Mouse (Mus musculus) liver, embryonic 14.5 days (tissue): ENCODE measurements at regions not wholly inside any gene's neighbourhood (a gene's known extent, or its start where the extent isn't known, plus 50 kb on each side); places are given as distances from the start of the nearest gene placed in this dataset.

Source experiments
- ATAC-seq: fragments of 200-750 bp; cut with Nextera tagmentation; 2 replicates; pipeline ENCODE4 v1.8.0; 2017; ENCODE audit warnings: moderate number of reproducible peaks, mild to moderate bottlenecking, moderate library complexity; ENCODE audit not compliant: insufficient read depth
- DNase-seq, 3 experiments: peaks; one replicate each; pipeline ENCODE4 v3.0.0-alpha.2; 2012 to 2013; ENCODE audit warnings: low read depth in 3 of 3, low spot score in 3 of 3
- H3K27ac ChIP-seq: fragments of 300-500 bp; sonication (generic); 2 replicates; pipeline ENCODE4 v1.5.1; 2014; ENCODE audit warnings: moderate library complexity, mild to moderate bottlenecking, control low read depth, inconsistent platforms
- H3K27me3 ChIP-seq: fragments of 300-500 bp; sonication (generic); 2 replicates; pipeline ENCODE4 v1.6.1; 2014; ENCODE audit warnings: mild to moderate bottlenecking, low read length, moderate library complexity; ENCODE audit not compliant: control insufficient read depth, insufficient read depth
- H3K36me3 ChIP-seq: fragments of 300-500 bp; sonication (generic); replicated peaks from 2 replicates; pipeline ENCODE4 v1.6.1; 2014; ENCODE audit warnings: low read depth; ENCODE audit not compliant: control insufficient read depth, insufficient read depth
- H3K4me1 ChIP-seq, 2 experiments: fragments of 200-500 bp in 1 of 2; fragments of 300-500 bp in 1 of 2; sonication (generic) in 1 of 2; replicated peaks; 2 replicates each; pipeline ENCODE4 v1.6.1; 2012 to 2014; ENCODE audit warnings: antibody characterized with exemption in 1 of 2, inconsistent platforms in 1 of 2, low read length in 1 of 2; ENCODE audit not compliant: control insufficient read depth in 2 of 2, insufficient read depth in 2 of 2
- H3K4me2 ChIP-seq: fragments of 300-500 bp; sonication (generic); 2 replicates; pipeline ENCODE4 v1.6.1; 2014; ENCODE audit warnings: low read depth, mild to moderate bottlenecking, control low read depth, moderate library complexity
- H3K4me3 ChIP-seq, 2 experiments: fragments of 200-500 bp in 1 of 2; fragments of 300-500 bp in 1 of 2; sonication (generic) in 1 of 2; 2 replicates each; pipeline ENCODE4 v1.5.1; 2012 to 2014; ENCODE audit warnings: low read depth in 2 of 2, low read length in 2 of 2, mild to moderate bottlenecking in 2 of 2, control low read depth in 1 of 2, inconsistent platforms in 1 of 2, moderate library complexity in 1 of 2; ENCODE audit not compliant: insufficient read depth in 1 of 2
- H3K9ac ChIP-seq: fragments of 300-500 bp; sonication (generic); replicated peaks from 2 replicates; pipeline ENCODE4 v1.6.1; 2014; ENCODE audit warnings: mild to moderate bottlenecking, control low read depth, moderate library complexity
- H3K9me3 ChIP-seq: fragments of 300-500 bp; sonication (generic); 2 replicates; pipeline ENCODE4 v1.6.1; 2016; ENCODE audit warnings: low read length, mixed read lengths; ENCODE audit not compliant: control insufficient read depth
- CTCF ChIP-seq: IDR thresholded peaks from 2 replicates; pipeline ENCODE4 v1.5.1; 2016; ENCODE audit warnings: antibody characterized with exemption, low read depth, control low read depth
- EP300 ChIP-seq: IDR thresholded peaks from 2 replicates; pipeline ENCODE4 v1.6.1; 2016; ENCODE audit warnings: antibody characterized with exemption, low read depth
- WGBS: fragments of 180-500 bp; shearing (Covaris S2); extraction: QIAGEN DNeasy Blood & Tissue Kit; methylation state at CpG from one replicate; pipeline ENCODE4 v1.1.7; 2014; ENCODE audit not compliant: insufficient replicate concordance; 5-methylcytosine and 5-hydroxymethylcytosine counted together

GRCm38 (mm10) chr3:121597203-121597602 is 65.0 kb upstream of the Slc44a3 start:
- ATAC-seq: no peak
- TF ChIP-seq CTCF (no peak), EP300 (no peak)
- no peak overlapping the region for H3K9ac ChIP-seq
- H3K4me3 ChIP-seq: no peak overlapping the region
- H3K4me1 ChIP-seq: peaks cover 0 to under 1% of the 10 kb centered on the region in 2 experiments; a peak in 1 of 4 replicates
- H3K27ac ChIP-seq: no peak overlapping the region
- no peaks in the 10 kb centered on the region for H3K9me3 ChIP-seq
- 48% methylated on average over 5 of the region's 5 CpGs for WGBS
- no peak for DNase-seq
- no peak overlapping the region for H3K4me2 ChIP-seq
- no peaks in the 10 kb centered on the region for H3K36me3 ChIP-seq
- no peaks in the 10 kb centered on the region for H3K27me3 ChIP-seq

GRCm38 (mm10) chr3:121594580-121594979 is 62.4 kb upstream of the Slc44a3 start:
- DNase-seq: no peak
- Histone ChIP-seq H3K27me3 (no peaks in the 10 kb centered on the region), H3K27ac (no peak overlapping the region), H3K9me3 (no peaks in the 10 kb centered on the region), H3K4me1 (no peaks in the 10 kb centered on the region), H3K36me3 (no peaks in the 10 kb centered on the region), H3K4me3 (no peak overlapping the region), H3K9ac (no peak overlapping the region), H3K4me2 (no peak overlapping the region)
- TF ChIP-seq EP300 (no peak), CTCF (no peak)
- WGBS: 54% methylated on average over 4 of the region's 4 CpGs
- ATAC-seq: no peak

- Histone ChIP-seq H3K9me3 (no peaks in the 10 kb centered on the region), H3K4me3 (no peak overlapping the region), H3K27me3 (no peaks in the 10 kb centered on the region), H3K36me3 (no peaks in the 10 kb centered on the region), H3K4me1 (no peaks in the 10 kb centered on the region), H3K27ac (no peak overlapping the region), H3K9ac (no peak overlapping the region), H3K4me2 (no peak overlapping the region)
- TF ChIP-seq EP300 (no peak), CTCF (no peak)
- 54% methylated on average over 8 of the region's 8 CpGs for WGBS
- ATAC-seq: no peak
- no peak for DNase-seq
Observed at GRCm38 (mm10) chr3:121593598-121594117, 61.5 kb upstream of the Slc44a3 start.

DNA sequence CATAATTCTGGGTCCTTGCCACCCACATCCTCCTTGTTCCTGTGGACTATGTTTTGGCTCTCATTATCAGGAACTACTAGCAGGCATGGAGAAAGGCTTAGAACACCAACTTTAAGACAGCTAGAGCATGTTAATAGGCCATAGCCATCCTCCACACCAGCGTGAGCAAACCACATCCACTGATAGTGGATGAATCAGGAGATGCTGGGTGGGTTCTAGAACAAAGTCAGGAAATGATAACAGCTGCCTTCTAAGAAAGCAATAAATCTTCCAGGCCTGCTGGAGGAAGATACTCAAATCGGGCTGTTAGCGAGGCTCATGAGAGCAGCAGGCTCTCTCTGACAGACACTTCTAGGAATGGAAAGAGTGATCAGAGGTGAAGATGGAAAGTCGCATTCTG is 60.9 kb upstream of the Slc44a3 start:
- no peaks in the 10 kb centered on the region for H3K36me3 ChIP-seq
- no peak overlapping the region for H3K9ac ChIP-seq
- WGBS: 15% methylated on average over 4 of the region's 4 CpGs
- H3K4me3 ChIP-seq: no peak overlapping the region
- no peaks in the 10 kb centered on the region for H3K4me1 ChIP-seq
- ATAC-seq (no peak), DNase-seq (no peak)
- H3K27me3 ChIP-seq: no peaks in the 10 kb centered on the region
- TF ChIP-seq EP300 (no peak), CTCF (no peak)
- no peak overlapping the region for H3K27ac ChIP-seq
- no peak overlapping the region for H3K4me2 ChIP-seq
- no peaks in the 10 kb centered on the region for H3K9me3 ChIP-seq

- TF ChIP-seq CTCF (no peak), EP300 (no peak)
Observed at GRCm38 (mm10) chr3:121589494-121589885, 57.3 kb upstream of the Slc44a3 start.

More at GRCm38 (mm10) chr3:121589494-121589885, 57.3 kb upstream of the Slc44a3 start:
- WGBS: 72% methylated on average over 9 of the region's 9 CpGs
- Histone ChIP-seq H3K27me3 (no peaks in the 10 kb centered on the region), H3K4me3 (no peak overlapping the region), H3K27ac (no peak overlapping the region), H3K4me1 (no peaks in the 10 kb centered on the region), H3K36me3 (no peaks in the 10 kb centered on the region), H3K4me2 (no peak overlapping the region), H3K9me3 (no peaks in the 10 kb centered on the region), H3K9ac (no peak overlapping the region)
- ATAC-seq: no peak
- no peak for DNase-seq
